Mouse (Mus musculus): ENCODE data around the gene Gdf9. TPM values are rescaled to one million over a fixed set of nuclear protein-coding genes. Genes with fewer than 3 reads are reported as not detected.
A peak's percentile ranks its signal among the peaks of the same experiment; 100 is the strongest.

Gene Gdf9
- polyA plus RNA-seq, 1 experiment from 2014 or later, result 0.99 TPM

DNA sequence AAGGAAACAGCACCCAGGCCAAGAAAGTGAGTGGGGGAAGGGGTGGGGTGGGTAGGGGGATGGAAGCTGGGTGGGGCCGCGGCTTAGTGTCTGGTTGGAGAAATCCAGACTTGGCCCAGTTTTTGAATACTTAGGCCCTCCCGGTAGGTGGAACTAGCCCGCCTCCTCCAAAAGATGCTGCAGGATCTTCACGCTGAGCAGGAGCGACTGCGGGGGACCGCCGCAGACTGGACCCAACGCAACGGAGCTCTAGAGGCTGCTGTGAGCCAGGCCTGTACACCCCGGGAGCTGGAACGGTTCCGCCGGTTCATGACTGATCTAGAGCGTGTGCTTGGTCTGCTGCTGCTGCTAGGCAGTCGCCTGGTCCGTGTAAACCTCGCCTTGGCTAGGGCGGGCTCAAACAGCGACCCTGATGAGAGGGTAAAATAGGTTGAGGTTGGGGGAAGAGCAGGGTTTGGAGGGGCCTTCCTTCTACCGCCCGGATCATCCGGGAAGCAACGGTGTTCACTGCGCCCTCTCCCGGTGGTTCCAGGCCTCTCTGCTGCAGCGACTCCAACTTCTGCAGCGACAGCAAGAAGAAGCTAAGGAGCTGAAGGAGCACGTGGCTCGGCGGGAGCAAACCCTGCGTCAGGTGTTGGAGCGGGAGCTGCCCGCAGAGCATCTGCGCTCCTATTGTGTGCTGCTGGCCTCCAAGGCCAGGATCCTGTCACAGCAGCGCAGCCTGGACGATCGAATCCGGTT is 35.6 kb downstream of the Gdf9 start:
- no peaks in the 10 kb centered on the region for H3K36me3 ChIP-seq (ENCODE audit: control insufficient read depth, insufficient read depth, low read length)
- peaks cover 55% of the 10 kb centered on the region for H3K27me3 ChIP-seq (replicated peaks; ENCODE audit: control insufficient read depth, insufficient read depth, low read length)
- peak overlapping the region; percentile 63 for H3K4me2 ChIP-seq (ENCODE audit: low read depth, low read length)
- H3K4me1 ChIP-seq (ENCODE audit: control insufficient read depth, insufficient read depth, low read length), result peaks cover 20% of the 10 kb centered on the region
- no peaks in the 10 kb centered on the region for H3K9me3 ChIP-seq (ENCODE audit: control insufficient read depth, low read length)
- no peak overlapping the region for H3K27ac ChIP-seq (ENCODE audit: low read length)
- WGBS, result 8% methylated on average over 40 of the region's 40 CpGs
- H3K9ac ChIP-seq (ENCODE audit: low read depth, low read length), result peak overlapping the region; percentile 62
- peak; percentile 61 for ATAC-seq
- peak overlapping the region; percentile 38 for H3K4me3 ChIP-seq (ENCODE audit: low read length)

DNA sequence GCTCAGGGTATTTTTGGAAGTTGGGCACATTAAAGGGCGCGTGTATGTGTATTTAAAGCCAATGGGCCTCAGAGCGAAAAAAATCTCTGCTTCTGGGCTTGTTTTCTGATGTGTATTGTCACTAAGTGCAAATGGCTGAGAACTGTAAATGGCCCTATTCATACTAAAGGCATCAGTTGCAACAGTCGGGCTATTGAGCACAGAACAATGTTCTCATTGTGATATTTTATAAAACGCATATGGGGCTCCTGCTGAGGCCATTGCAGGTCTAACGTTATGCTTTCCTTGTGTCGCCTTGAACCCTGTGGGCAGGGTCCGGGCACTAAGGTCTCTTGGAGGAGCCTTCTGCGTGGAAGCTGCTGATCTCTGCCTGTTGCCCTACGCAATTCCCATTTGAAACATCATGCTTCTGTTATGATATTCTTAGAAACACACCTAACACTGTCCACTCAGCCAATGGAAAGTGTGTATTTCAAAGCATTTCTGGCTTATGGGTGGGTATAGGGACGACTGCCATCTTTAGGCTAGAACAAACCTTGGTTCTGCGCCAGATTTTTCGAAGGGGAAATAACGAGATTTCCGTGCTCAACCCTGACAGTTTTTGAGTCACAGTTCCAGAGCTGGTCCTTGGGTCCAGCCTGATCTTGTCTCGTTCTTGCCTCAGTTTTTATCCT is 38.6 kb downstream of the Gdf9 start:
- H3K36me3 ChIP-seq (ENCODE audit: control insufficient read depth, insufficient read depth, low read length), result no peaks in the 10 kb centered on the region
- peaks cover 9% of the 10 kb centered on the region for H3K4me1 ChIP-seq (ENCODE audit: control insufficient read depth, insufficient read depth, low read length)
- 43% methylated on average over 16 of the region's 16 CpGs for WGBS
- no peak overlapping the region for H3K9ac ChIP-seq (ENCODE audit: low read depth, low read length)
- H3K27ac ChIP-seq (ENCODE audit: low read length), result no peak overlapping the region
- no peaks in the 10 kb centered on the region for H3K9me3 ChIP-seq (ENCODE audit: control insufficient read depth, low read length)
- peaks cover 34% of the 10 kb centered on the region for H3K27me3 ChIP-seq (replicated peaks; ENCODE audit: control insufficient read depth, insufficient read depth, low read length)
- 0 out of 2 replicates have a peak, but pooled peaks have one; percentile 10 for ATAC-seq
- H3K4me2 ChIP-seq (ENCODE audit: low read depth, low read length), result peak overlapping the region; percentile 44; the same call in 1 of the 2 replicates
- 0 out of 2 replicates have a peak overlapping the region, but pooled peaks have one; percentile 22 for H3K4me3 ChIP-seq (ENCODE audit: low read length)

DNA sequence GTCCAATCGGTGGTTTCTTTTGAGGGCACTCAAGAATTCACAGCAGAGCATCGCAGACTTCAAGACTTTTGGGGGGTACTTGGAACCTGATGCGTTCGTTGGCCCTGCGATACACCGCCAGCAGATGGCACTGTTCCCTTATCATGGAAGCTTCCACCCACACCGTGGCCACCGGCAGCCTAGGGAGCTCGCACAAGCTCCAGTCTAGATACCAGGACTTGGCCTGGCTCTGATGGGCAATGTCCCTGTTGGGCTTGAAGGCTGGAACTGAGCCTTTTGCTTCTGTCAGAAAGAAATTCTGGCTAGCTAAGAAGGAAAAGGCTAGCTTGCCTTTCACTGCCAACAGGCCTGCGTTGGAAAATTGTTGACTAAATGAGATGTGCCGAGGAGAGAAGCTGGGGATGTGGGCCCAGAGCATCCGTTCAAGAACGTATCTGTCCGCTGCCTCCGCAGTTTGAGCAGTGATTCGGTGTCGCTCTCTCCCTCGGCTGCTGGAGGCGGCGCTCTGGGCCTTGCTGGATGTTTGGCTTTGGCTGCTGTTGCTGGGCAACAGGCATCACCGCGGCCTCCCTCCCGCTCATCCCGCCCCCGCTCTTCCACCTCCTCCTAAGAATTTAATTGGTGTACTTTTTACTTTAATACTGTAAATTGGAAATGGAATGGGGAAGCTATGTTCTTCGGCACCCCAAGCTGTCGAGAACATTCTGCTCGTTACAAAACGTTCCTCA is 39.3 kb downstream of the Gdf9 start, which contains the start of gene Gm9837:
Gm9837 (minus strand) TSS at position 512 of the 728 bp plus-strand sequence.
- no peaks in the 10 kb centered on the region for H3K9me3 ChIP-seq (ENCODE audit: control insufficient read depth, low read length)
- H3K4me2 ChIP-seq (ENCODE audit: low read depth, low read length), result peak within 1 kb of the TSS; percentile 44
- H3K4me1 ChIP-seq (ENCODE audit: control insufficient read depth, insufficient read depth, low read length), result peaks cover 9% of the 10 kb centered on the region
- peak within 1 kb of the TSS; percentile 22; the same call in 1 of the 2 replicates for H3K4me3 ChIP-seq (ENCODE audit: low read length)
- peaks cover 29% of the 10 kb centered on the region for H3K27me3 ChIP-seq (replicated peaks; ENCODE audit: control insufficient read depth, insufficient read depth, low read length)
- no peaks in the 10 kb centered on the region for H3K36me3 ChIP-seq (ENCODE audit: control insufficient read depth, insufficient read depth, low read length)
- WGBS, result 4% methylated on average over 29 of the region's 29 CpGs
- no peak within 1 kb of the TSS for H3K27ac ChIP-seq (ENCODE audit: low read length)
- peak within 1 kb of the TSS; percentile 31; the same call in 1 of the 2 replicates for H3K9ac ChIP-seq (ENCODE audit: low read depth, low read length)
- peak; percentile 82 for ATAC-seq

DNA sequence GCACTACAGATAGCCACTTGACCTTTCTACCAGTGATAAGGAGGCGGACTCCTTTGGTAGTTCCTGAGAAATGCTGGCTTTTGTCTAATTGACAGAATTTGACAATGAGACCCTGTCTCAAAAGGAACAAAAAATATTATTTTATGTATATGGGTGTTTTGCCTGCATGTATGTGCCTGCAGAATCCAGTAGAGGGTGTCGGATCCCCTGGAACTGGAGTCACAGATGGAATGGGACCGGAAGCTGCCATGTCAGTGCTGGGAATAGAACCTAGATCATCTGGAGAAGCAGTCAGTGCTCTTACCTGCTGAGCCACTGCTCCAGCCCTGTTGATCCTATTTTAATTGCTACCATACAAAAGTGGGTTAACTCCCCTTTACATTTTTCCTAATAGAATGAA is 41.9 kb downstream of the Gdf9 start:
- no peak for ATAC-seq
- no peak overlapping the region for H3K27ac ChIP-seq (ENCODE audit: low read length)
- 0 out of 2 replicates have a peak, but pooled peaks cover 4% of the 10 kb centered on the region for H3K4me1 ChIP-seq (ENCODE audit: control insufficient read depth, insufficient read depth, low read length)
- H3K4me3 ChIP-seq (ENCODE audit: low read length), result no peak overlapping the region
- H3K4me2 ChIP-seq (ENCODE audit: low read depth, low read length), result no peak overlapping the region
- no peaks in the 10 kb centered on the region for H3K36me3 ChIP-seq (ENCODE audit: control insufficient read depth, insufficient read depth, low read length)
- no peaks in the 10 kb centered on the region for H3K9me3 ChIP-seq (ENCODE audit: control insufficient read depth, low read length)
- H3K27me3 ChIP-seq (replicated peaks; ENCODE audit: control insufficient read depth, insufficient read depth, low read length), result peaks cover 38% of the 10 kb centered on the region
- no peak overlapping the region for H3K9ac ChIP-seq (ENCODE audit: low read depth, low read length)
- 77% methylated on average over 3 of the region's 3 CpGs for WGBS

DNA sequence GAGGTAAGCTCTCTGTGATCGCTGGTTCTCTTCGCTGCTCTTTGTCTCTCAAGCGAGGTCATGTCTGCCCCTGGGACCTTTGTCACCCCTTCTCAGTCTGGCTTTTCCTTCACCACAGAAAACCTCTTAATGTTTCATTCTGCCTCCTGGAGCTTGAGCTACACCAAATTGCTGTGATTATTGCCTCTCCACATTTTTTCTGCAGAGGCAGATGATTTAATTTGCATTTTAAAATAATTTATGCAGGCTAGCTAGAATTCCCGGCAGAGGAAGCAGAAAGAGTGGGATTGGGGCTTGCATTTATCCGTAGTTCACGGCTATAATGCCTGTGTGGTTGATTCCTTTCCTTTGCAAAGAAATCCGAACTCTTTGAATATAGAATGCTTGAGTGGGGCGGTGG is 44.8 kb downstream of the Gdf9 start:
- Histone ChIP-seq H3K27me3 (replicated peaks; ENCODE audit: control insufficient read depth, insufficient read depth, low read length) (peaks cover 56% of the 10 kb centered on the region), H3K9me3 (ENCODE audit: control insufficient read depth, low read length) (no peaks in the 10 kb centered on the region), H3K36me3 (ENCODE audit: control insufficient read depth, insufficient read depth, low read length) (no peaks in the 10 kb centered on the region), H3K4me3 (ENCODE audit: low read length) (no peak overlapping the region), H3K4me1 (ENCODE audit: control insufficient read depth, insufficient read depth, low read length) (peaks cover 15% of the 10 kb centered on the region; the same call in 1 of the 2 replicates), H3K27ac (ENCODE audit: low read length) (no peak overlapping the region), H3K4me2 (ENCODE audit: low read depth, low read length) (no peak overlapping the region), H3K9ac (ENCODE audit: low read depth, low read length) (no peak overlapping the region)
- WGBS, result 32% methylated on average over 8 of the region's 8 CpGs
- no peak for ATAC-seq

DNA sequence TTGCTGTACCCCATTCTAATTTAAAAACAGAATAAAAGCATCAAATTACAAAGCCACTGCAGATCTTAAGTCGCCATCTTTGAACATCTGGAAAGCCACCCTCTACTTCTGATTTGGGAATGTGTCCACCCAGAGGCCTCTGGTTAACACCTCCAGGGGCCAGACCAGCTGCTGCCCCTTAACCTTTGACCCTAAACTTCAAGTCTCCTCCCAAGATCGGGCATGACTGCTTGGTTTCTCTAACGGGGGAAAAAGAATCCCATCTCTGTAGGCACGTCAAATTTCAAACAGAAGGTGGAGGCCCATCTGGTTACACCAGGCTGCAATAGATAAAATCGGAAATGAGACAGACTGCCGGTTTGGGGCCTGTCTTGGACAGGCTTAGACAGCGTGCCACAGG is 47.0 kb downstream of the Gdf9 start:
- Histone ChIP-seq H3K9me3 (ENCODE audit: control insufficient read depth, low read length) (no peaks in the 10 kb centered on the region), H3K27ac (ENCODE audit: low read length) (no peak overlapping the region), H3K4me3 (ENCODE audit: low read length) (no peak overlapping the region), H3K4me1 (ENCODE audit: control insufficient read depth, insufficient read depth, low read length) (peaks cover 15% of the 10 kb centered on the region; the same call in 1 of the 2 replicates), H3K36me3 (ENCODE audit: control insufficient read depth, insufficient read depth, low read length) (no peaks in the 10 kb centered on the region), H3K9ac (ENCODE audit: low read depth, low read length) (no peak overlapping the region), H3K4me2 (ENCODE audit: low read depth, low read length) (no peak overlapping the region), H3K27me3 (replicated peaks; ENCODE audit: control insufficient read depth, insufficient read depth, low read length) (peaks cover 53% of the 10 kb centered on the region)
- ATAC-seq, result no peak
- WGBS, result 50% methylated on average over 7 of the region's 7 CpGs

DNA sequence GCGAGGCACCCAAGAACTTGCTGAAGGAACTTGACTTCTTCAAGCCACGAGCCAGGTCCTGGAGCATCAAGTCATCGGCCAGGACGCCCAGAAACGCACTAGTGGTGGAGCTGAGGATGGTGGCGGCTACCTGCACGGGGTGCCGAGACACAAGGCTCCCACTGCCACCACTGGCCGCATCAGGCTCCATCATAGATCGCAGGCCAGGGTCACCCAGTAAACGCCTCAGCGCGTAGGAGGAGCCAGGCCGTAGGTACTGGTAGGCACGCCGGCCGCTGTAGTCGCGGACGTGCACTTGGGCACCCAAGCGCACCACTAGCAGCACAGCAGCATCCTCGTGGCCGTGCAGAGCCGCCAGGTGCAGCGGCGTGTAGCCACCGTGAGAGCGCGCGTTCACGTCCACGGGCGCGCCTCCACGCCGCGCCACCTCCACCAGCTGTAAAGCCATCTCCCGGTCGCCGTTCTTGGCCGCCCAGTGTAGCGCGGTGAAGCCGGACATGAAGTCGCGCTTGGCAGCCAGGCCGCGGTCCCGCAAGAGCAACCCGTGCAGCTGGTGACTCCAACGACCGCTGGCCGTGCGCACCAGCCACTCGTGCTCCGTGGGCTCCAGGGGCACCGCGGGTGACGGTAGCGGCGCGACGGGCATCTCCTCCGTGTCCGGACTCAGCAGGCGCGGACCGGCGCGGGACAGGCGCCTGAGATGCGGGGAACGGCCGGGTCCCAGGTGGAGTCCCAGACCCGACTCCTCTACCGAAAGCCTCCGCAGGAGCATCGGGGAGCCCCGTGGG is 47.8 kb downstream of the Gdf9 start:
- 5% methylated on average over 79 of the region's 79 CpGs for WGBS
- Histone ChIP-seq H3K9ac (ENCODE audit: low read depth, low read length) (peak overlapping the region; percentile 61), H3K27me3 (replicated peaks; ENCODE audit: control insufficient read depth, insufficient read depth, low read length) (peaks cover 51% of the 10 kb centered on the region), H3K4me1 (ENCODE audit: control insufficient read depth, insufficient read depth, low read length) (peaks cover 15% of the 10 kb centered on the region; the same call in 1 of the 2 replicates), H3K4me2 (ENCODE audit: low read depth, low read length) (peak overlapping the region; percentile 90), H3K4me3 (ENCODE audit: low read length) (peak overlapping the region; percentile 58), H3K27ac (ENCODE audit: low read length) (no peak overlapping the region), H3K9me3 (ENCODE audit: control insufficient read depth, low read length) (no peaks in the 10 kb centered on the region), H3K36me3 (ENCODE audit: control insufficient read depth, insufficient read depth, low read length) (no peaks in the 10 kb centered on the region)
- no peak for ATAC-seq

DNA sequence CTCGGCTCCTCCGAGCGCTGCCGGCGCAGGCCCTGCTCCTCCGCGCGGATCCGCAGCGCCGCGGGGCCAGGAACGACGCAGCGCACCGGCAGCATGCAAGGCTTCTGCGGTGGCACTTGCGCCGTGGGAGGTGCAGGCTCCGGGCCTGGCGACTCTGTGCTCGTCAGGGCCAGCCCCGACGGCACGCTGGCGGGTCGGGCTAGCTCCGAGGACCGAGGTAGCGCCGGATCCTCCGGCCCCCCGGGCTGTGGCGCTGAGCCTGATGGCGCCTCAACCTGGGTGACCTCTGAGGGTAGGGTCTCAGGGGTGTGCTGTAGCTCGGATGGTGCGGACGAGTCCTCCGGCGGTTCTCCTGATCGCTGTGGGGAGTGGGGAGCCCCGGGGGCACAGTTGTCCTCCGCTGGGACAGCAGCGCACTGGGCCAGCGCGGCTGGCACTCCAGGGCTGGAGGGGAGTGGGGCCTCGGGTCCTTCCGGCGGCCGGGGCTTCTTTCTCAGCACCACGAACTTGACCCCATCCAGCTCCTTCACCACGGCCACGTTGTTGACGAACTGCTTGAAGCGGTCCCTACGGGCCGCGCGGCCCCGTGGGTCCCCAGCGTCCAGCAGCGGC is 48.5 kb downstream of the Gdf9 start:
- peak; percentile 41 for ATAC-seq
- WGBS, result 1% methylated on average over 60 of the region's 62 CpGs

More for the DNA sequence above, 48.5 kb downstream of the Gdf9 start:
- no peak overlapping the region for H3K27ac ChIP-seq (ENCODE audit: low read length)
- H3K4me2 ChIP-seq (ENCODE audit: low read depth, low read length), result peak overlapping the region; percentile 90
- H3K4me1 ChIP-seq (ENCODE audit: control insufficient read depth, insufficient read depth, low read length), result peaks cover 15% of the 10 kb centered on the region; the same call in 1 of the 2 replicates
- no peaks in the 10 kb centered on the region for H3K9me3 ChIP-seq (ENCODE audit: control insufficient read depth, low read length)
- H3K4me3 ChIP-seq (ENCODE audit: low read length), result peak overlapping the region; percentile 58
- H3K27me3 ChIP-seq (replicated peaks; ENCODE audit: control insufficient read depth, insufficient read depth, low read length), result peaks cover 47% of the 10 kb centered on the region
- peak overlapping the region; percentile 61 for H3K9ac ChIP-seq (ENCODE audit: low read depth, low read length)
- no peaks in the 10 kb centered on the region for H3K36me3 ChIP-seq (ENCODE audit: control insufficient read depth, insufficient read depth, low read length)

Measured in intestine, embryonic 16.5 days (tissue).